Mouse (Mus musculus): ENCODE measurements around the gene Olfr395.
"Not testable (repeated sequence)": the region's sequence is repeated elsewhere in the genome, so short reads cannot be mapped to it uniquely, and the experiment has no call there.

Olfr395 gene

GRCm38 (mm10) chr11:73909199-73909598, at the start of gene Olfr395:
Gene Olfr395, minus strand, starts transcription at chr11:73909299.
- DNase-seq = not testable (repeated sequence)

GRCm38 (mm10) chr11:73936377-73936776, 27.3 kb upstream of the Olfr395 start, which contains the start of gene Olfr23:
Gene Olfr23, plus strand, starts transcription at chr11:73936677.
- DNase-seq = no peak

- no peak for DNase-seq
These were observed 18.4 kb downstream of the Olfr395 start, which contains the start of gene Olfr394 for GRCm38 (mm10) chr11:73890671-73891070. Gene Olfr394, minus strand, starts transcription at chr11:73890771.
